Mouse (Mus musculus) midbrain, embryonic 11.5 days (tissue): ENCODE measurements around the gene Zfp467. TPM values are rescaled to one million over a fixed set of nuclear protein-coding genes. Genes with fewer than 3 reads are reported as not detected.

Experiments
- ATAC-seq: fragments of 200-750 bp; cut with Nextera tagmentation; 2 replicates; pipeline ENCODE4 v1.8.0; 2017; ENCODE audit warnings: moderate TSS enrichment, moderate library complexity; ENCODE audit not compliant: low FRiP score
- DNase-seq: peaks from one replicate; pipeline ENCODE4 v3.0.0; 2015; ENCODE audit warnings: low spot score; ENCODE audit errors: missing footprints
- H3K27ac ChIP-seq: fragments of 300-500 bp; sonication (generic); 2 replicates; pipeline ENCODE4 v1.5.1; 2014; ENCODE audit warnings: low read depth, low read length
- H3K27me3 ChIP-seq: fragments of 300-500 bp; sonication (generic); 2 replicates; pipeline ENCODE4 v1.6.1; 2014; ENCODE audit warnings: mild to moderate bottlenecking, low read length, moderate library complexity, mixed read lengths; ENCODE audit not compliant: control insufficient read depth, insufficient read depth
- H3K36me3 ChIP-seq: fragments of 300-500 bp; sonication (generic); 2 replicates; pipeline ENCODE4 v1.6.1; 2014; ENCODE audit warnings: mild to moderate bottlenecking, low read length, moderate library complexity, mixed read lengths; ENCODE audit not compliant: control insufficient read depth, insufficient read depth
- H3K4me1 ChIP-seq: fragments of 300-500 bp; sonication (generic); 2 replicates; pipeline ENCODE4 v1.6.1; 2014; ENCODE audit warnings: low read length; ENCODE audit not compliant: control insufficient read depth, insufficient read depth
- H3K4me2 ChIP-seq: fragments of 300-500 bp; sonication (generic); 2 replicates; pipeline ENCODE4 v1.6.1; 2014; ENCODE audit warnings: mild to moderate bottlenecking, moderate library complexity
- H3K4me3 ChIP-seq: fragments of 300-500 bp; sonication (generic); 2 replicates; pipeline ENCODE4 v1.5.1; 2014; ENCODE audit warnings: low read depth, low read length
- H3K9ac ChIP-seq: fragments of 300-500 bp; sonication (generic); 2 replicates; pipeline ENCODE4 v1.6.1; 2014; ENCODE audit warnings: low read length
- H3K9me3 ChIP-seq: fragments of 300-500 bp; sonication (generic); 2 replicates; pipeline ENCODE4 v1.6.1; 2016; ENCODE audit warnings: low read length; ENCODE audit not compliant: control insufficient read depth
- WGBS: fragments of 180-500 bp; shearing (Covaris S2); extraction: QIAGEN DNeasy Blood & Tissue Kit; methylation state at CpG from one replicate; pipeline ENCODE4 v1.1.7; 2014; 5-methylcytosine and 5-hydroxymethylcytosine counted together
- polyA plus RNA-seq: library from polyadenylated mRNA; unstranded; fragments of >200 nt; fragmentation: Nextera tagmentation; extraction: Ambion mirVana; gene quantifications from 2 replicates; pipeline ENCODE4 v1.2.1, GENCODE M21; 2014

Gene Zfp467
- polyA plus RNA-seq, 1 experiment from 2014 or later: 14.3 TPM

GRCm38 (mm10) chr6:48435111-48435510, 10.5 kb downstream of the Zfp467 start:
- ATAC-seq (no peak), DNase-seq (no peak)
- no peak overlapping the region for H3K27ac ChIP-seq
- H3K4me3 ChIP-seq: no peak overlapping the region
- H3K9ac ChIP-seq: no peak overlapping the region
- no peaks in the 10 kb centered on the region for H3K9me3 ChIP-seq
- H3K4me2 ChIP-seq: no peak overlapping the region
- H3K36me3 ChIP-seq: no peaks in the 10 kb centered on the region
- 75% methylated on average over 5 of the region's 5 CpGs for WGBS
- peaks cover 18% of the 10 kb centered on the region for H3K4me1 ChIP-seq
- H3K27me3 ChIP-seq: peaks cover 33% of the 10 kb centered on the region

- no peak for ATAC-seq
- Histone ChIP-seq H3K4me3 (no peak overlapping the region), H3K4me1 (peaks cover 16% of the 10 kb centered on the region), H3K36me3 (no peaks in the 10 kb centered on the region), H3K9ac (no peak overlapping the region), H3K4me2 (no peak overlapping the region), H3K27me3 (peaks cover 28% of the 10 kb centered on the region), H3K27ac (no peak overlapping the region), H3K9me3 (no peaks in the 10 kb centered on the region)
- DNase-seq: no peak
- WGBS: 61% methylated on average over 6 of the region's 6 CpGs
Observed at GRCm38 (mm10) chr6:48434651-48435050, 11.0 kb downstream of the Zfp467 start.

GRCm38 (mm10) chr6:48432893-48433816, 12.5 kb downstream of the Zfp467 start:
- Histone ChIP-seq H3K4me3 (no peak overlapping the region), H3K9ac (no peak overlapping the region), H3K27ac (no peak overlapping the region), H3K4me1 (peaks cover 1% of the 10 kb centered on the region), H3K36me3 (no peaks in the 10 kb centered on the region), H3K4me2 (no peak overlapping the region), H3K9me3 (no peaks in the 10 kb centered on the region), H3K27me3 (peaks cover 14% of the 10 kb centered on the region)
- WGBS: 65% methylated on average over 12 of the region's 12 CpGs
- no peak for DNase-seq
- ATAC-seq: no peak

- no peak overlapping the region for H3K9ac ChIP-seq
- WGBS: 78% methylated on average over 5 of the region's 5 CpGs
- ATAC-seq: no peak
- H3K4me2 ChIP-seq: no peak overlapping the region
- H3K9me3 ChIP-seq: no peaks in the 10 kb centered on the region
- H3K27me3 ChIP-seq: no peaks in the 10 kb centered on the region
- no peak overlapping the region for H3K4me3 ChIP-seq
- no peaks in the 10 kb centered on the region for H3K36me3 ChIP-seq
- no peaks in the 10 kb centered on the region for H3K4me1 ChIP-seq
- no peak for DNase-seq
- H3K27ac ChIP-seq: no peak overlapping the region
Observed at GRCm38 (mm10) chr6:48430748-48431147, 14.9 kb downstream of the Zfp467 start.

- no peak overlapping the region for H3K4me2 ChIP-seq
- DNase-seq: no peak
- H3K9me3 ChIP-seq: no peaks in the 10 kb centered on the region
- no peaks in the 10 kb centered on the region for H3K36me3 ChIP-seq
- no peak overlapping the region for H3K27ac ChIP-seq
- H3K4me3 ChIP-seq: no peak overlapping the region
- H3K4me1 ChIP-seq: no peaks in the 10 kb centered on the region
- H3K27me3 ChIP-seq: no peaks in the 10 kb centered on the region
- no peak overlapping the region for H3K9ac ChIP-seq
- WGBS: 65% methylated on average over 4 of the region's 4 CpGs
- ATAC-seq: no peak
Observed at GRCm38 (mm10) chr6:48428769-48429557, 16.7 kb downstream of the Zfp467 start.

GRCm38 (mm10) chr6:48426956-48427355, 18.7 kb downstream of the Zfp467 start:
- Histone ChIP-seq H3K36me3 (no peaks in the 10 kb centered on the region), H3K4me3 (no peak overlapping the region), H3K9me3 (no peaks in the 10 kb centered on the region), H3K9ac (no peak overlapping the region), H3K4me1 (no peaks in the 10 kb centered on the region), H3K27ac (no peak overlapping the region), H3K4me2 (no peak overlapping the region), H3K27me3 (no peaks in the 10 kb centered on the region)
- DNase-seq (no peak), ATAC-seq (no peak)
- WGBS: 82% methylated on average over 5 of the region's 5 CpGs

GRCm38 (mm10) chr6:48424074-48424473, 21.6 kb downstream of the Zfp467 start:
- Histone ChIP-seq H3K4me2 (no peak overlapping the region), H3K9me3 (no peaks in the 10 kb centered on the region), H3K4me1 (no peaks in the 10 kb centered on the region), H3K36me3 (no peaks in the 10 kb centered on the region), H3K27ac (no peak overlapping the region), H3K27me3 (no peaks in the 10 kb centered on the region), H3K9ac (no peak overlapping the region), H3K4me3 (no peak overlapping the region)
- DNase-seq (no peak), ATAC-seq (no peak)
- 72% methylated on average over 5 of the region's 5 CpGs for WGBS

GRCm38 (mm10) chr6:48423336-48423735, 22.3 kb downstream of the Zfp467 start:
- no peak overlapping the region for H3K4me2 ChIP-seq
- no peak overlapping the region for H3K9ac ChIP-seq
- ATAC-seq (no peak), DNase-seq (no peak)
- 71% methylated on average over 3 of the region's 3 CpGs for WGBS
- H3K4me3 ChIP-seq: no peak overlapping the region
- no peaks in the 10 kb centered on the region for H3K36me3 ChIP-seq
- no peaks in the 10 kb centered on the region for H3K9me3 ChIP-seq
- no peaks in the 10 kb centered on the region for H3K4me1 ChIP-seq
- no peaks in the 10 kb centered on the region for H3K27me3 ChIP-seq
- H3K27ac ChIP-seq: no peak overlapping the region

GRCm38 (mm10) chr6:48420647-48421046, 25.0 kb downstream of the Zfp467 start:
- H3K27ac ChIP-seq: no peak overlapping the region
- ATAC-seq: no peak
- DNase-seq: no peak
- H3K27me3 ChIP-seq: no peaks in the 10 kb centered on the region
- no peak overlapping the region for H3K4me2 ChIP-seq
- no peak overlapping the region for H3K9ac ChIP-seq
- 16% methylated on average over 2 of the region's 2 CpGs for WGBS
- H3K36me3 ChIP-seq: peaks cover 8% of the 10 kb centered on the region
- no peaks in the 10 kb centered on the region for H3K9me3 ChIP-seq
- no peak overlapping the region for H3K4me3 ChIP-seq
- H3K4me1 ChIP-seq: no peaks in the 10 kb centered on the region
